Mouse (Mus musculus) cerebellum, adult 18-20 months (tissue): Measurements from ENCODE around the gene Pdzd7.

Source experiments
- DNase-seq, 2 experiments: peaks; one replicate each; pipeline ENCODE4 v3.0.0; 2021

The Pdzd7 gene

GRCm38 (mm10) chr19:45030746-45031693, 14.5 kb downstream of the Pdzd7 start:
- peak; percentile 87 to 90 for DNase-seq

GRCm38 (mm10) chr19:45030111-45030510, 15.4 kb downstream of the Pdzd7 start:
- peak; percentile 76 to 81 for DNase-seq

GRCm38 (mm10) chr19:45029571-45029970, 15.9 kb downstream of the Pdzd7 start:
- DNase-seq, result no peak

GRCm38 (mm10) chr19:45028746-45029145, 16.8 kb downstream of the Pdzd7 start:
- DNase-seq, result no peak

- no peak for DNase-seq
Observed at GRCm38 (mm10) chr19:45027848-45028247, 17.7 kb downstream of the Pdzd7 start.

- no peak for DNase-seq
Observed at GRCm38 (mm10) chr19:45026958-45027670, 18.4 kb downstream of the Pdzd7 start.

GRCm38 (mm10) chr19:45025937-45026568, 19.5 kb downstream of the Pdzd7 start:
- no peak for DNase-seq

- no peak for DNase-seq
Observed at GRCm38 (mm10) chr19:45024775-45025174, 20.7 kb downstream of the Pdzd7 start.

GRCm38 (mm10) chr19:45023993-45024392, 21.5 kb downstream of the Pdzd7 start:
- no peak for DNase-seq

- DNase-seq, result no peak
Observed at GRCm38 (mm10) chr19:45021362-45021761, 24.2 kb downstream of the Pdzd7 start.

GRCm38 (mm10) chr19:45020348-45020747, 25.2 kb downstream of the Pdzd7 start:
- DNase-seq, result no peak

GRCm38 (mm10) chr19:45018351-45018831, 27.1 kb downstream of the Pdzd7 start:
- DNase-seq, result peak in 1 of 2 experiments; percentile 62

- DNase-seq, result peak; percentile 66 to 83
Observed at GRCm38 (mm10) chr19:45017909-45018308, 27.6 kb downstream of the Pdzd7 start.

GRCm38 (mm10) chr19:45017216-45017771, 28.2 kb downstream of the Pdzd7 start:
- peak; percentile 80 to 85 for DNase-seq

GRCm38 (mm10) chr19:45016341-45017215, 28.9 kb downstream of the Pdzd7 start:
- peak; percentile 83 to 87 for DNase-seq

GRCm38 (mm10) chr19:45015518-45016281, 29.8 kb downstream of the Pdzd7 start:
- DNase-seq, result peak; percentile 75 to 78

- DNase-seq, result peak; percentile 66 to 76
Observed at GRCm38 (mm10) chr19:45014981-45015402, 30.5 kb downstream of the Pdzd7 start.

- no peak for DNase-seq
Observed at GRCm38 (mm10) chr19:45014335-45014971, 31.1 kb downstream of the Pdzd7 start, which contains the start of gene Lzts2. Lzts2 (plus strand) TSS chr19:45014414.

- DNase-seq, result no peak
Observed at GRCm38 (mm10) chr19:45013581-45014225, 31.8 kb downstream of the Pdzd7 start.

GRCm38 (mm10) chr19:45012636-45013035, 32.9 kb downstream of the Pdzd7 start:
- peak in 1 of 2 experiments; percentile 52 for DNase-seq
